Mouse (Mus musculus) E14TG2a.4 (cell line): Measurements from ENCODE around the gene Slc2a9.

Experiments used
- H3K27me3 ChIP-seq: 2 replicates; pipeline ENCODE4 v1.6.1; 2014; ENCODE audit warnings: low read length, control low read depth; ENCODE audit not compliant: insufficient read depth
- H3K36me3 ChIP-seq: 2 replicates; pipeline ENCODE4 v1.6.1; 2014; ENCODE audit warnings: low read length, control low read depth; ENCODE audit not compliant: insufficient read depth
- H3K4me1 ChIP-seq: replicated peaks from 2 replicates; pipeline ENCODE4 v1.6.1; 2014; ENCODE audit warnings: low read depth, low read length, control low read depth
- H3K4me3 ChIP-seq: replicated peaks from 2 replicates; pipeline ENCODE4 v1.5.1; 2014; ENCODE audit warnings: mild to moderate bottlenecking, low read length
- H3K9me3 ChIP-seq: 2 replicates; pipeline ENCODE4 v1.6.1; 2014; ENCODE audit warnings: low read length, control low read depth
- CTCF ChIP-seq: conservative IDR thresholded peaks from 2 replicates; pipeline ENCODE4 v1.5.1; 2014; ENCODE audit warnings: low read length
- NANOG ChIP-seq: IDR thresholded peaks from 2 replicates; pipeline ENCODE4 v1.6.1; 2014; ENCODE audit warnings: borderline replicate concordance, low read length, mixed read lengths
- POU5F1 ChIP-seq: IDR thresholded peaks from 2 replicates; pipeline ENCODE4 v1.6.1; 2014; ENCODE audit warnings: low read length, borderline replicate concordance

Slc2a9 gene

GRCm38 (mm10) chr5:38441088-38441839, 61.7 kb downstream of the Slc2a9 start:
- Histone ChIP-seq H3K36me3 (no peaks in the 10 kb centered on the region), H3K4me3 (no peak overlapping the region), H3K4me1 (peaks cover 2% of the 10 kb centered on the region; the same call in 1 of the 2 replicates), H3K9me3 (peaks cover 31% of the 10 kb centered on the region), H3K27me3 (no peaks in the 10 kb centered on the region; the same call in 1 of the 2 replicates)
- TF ChIP-seq CTCF (no peak), POU5F1 (no peak), NANOG (no peak)

- peaks cover 34% of the 10 kb centered on the region for H3K9me3 ChIP-seq
- peaks cover 4% of the 10 kb centered on the region; the same call in 1 of the 2 replicates for H3K4me1 ChIP-seq
- H3K36me3 ChIP-seq: no peaks in the 10 kb centered on the region
- TF ChIP-seq NANOG: no peak
- no peak for TF ChIP-seq CTCF
- no peak for TF ChIP-seq POU5F1
- no peaks in the 10 kb centered on the region; the same call in 1 of the 2 replicates for H3K27me3 ChIP-seq
- H3K4me3 ChIP-seq: no peak overlapping the region
These were observed 62.5 kb downstream of the Slc2a9 start for GRCm38 (mm10) chr5:38440252-38441005.

GRCm38 (mm10) chr5:38436681-38437080, 66.3 kb downstream of the Slc2a9 start:
- H3K36me3 ChIP-seq: no peaks in the 10 kb centered on the region
- peaks cover 25% of the 10 kb centered on the region for H3K9me3 ChIP-seq
- H3K4me1 ChIP-seq: peaks cover 7% of the 10 kb centered on the region; the same call in 1 of the 2 replicates
- H3K4me3 ChIP-seq: no peak overlapping the region
- TF ChIP-seq POU5F1: no peak
- peak; percentile 26; the same call in 1 of the 2 replicates for TF ChIP-seq CTCF
- no peak for TF ChIP-seq NANOG
- H3K27me3 ChIP-seq: no peaks in the 10 kb centered on the region; the same call in 1 of the 2 replicates

GRCm38 (mm10) chr5:38434875-38435274, 68.1 kb downstream of the Slc2a9 start:
- TF ChIP-seq POU5F1 (no peak), CTCF (no peak), NANOG (no peak)
- H3K4me3 ChIP-seq: no peak overlapping the region

GRCm38 (mm10) chr5:38431201-38431600, 71.7 kb downstream of the Slc2a9 start:
- H3K27me3 ChIP-seq: no peaks in the 10 kb centered on the region; the same call in 1 of the 2 replicates
- H3K4me3 ChIP-seq: no peak overlapping the region
- peaks cover 3% of the 10 kb centered on the region; the same call in 1 of the 2 replicates for H3K9me3 ChIP-seq

More at GRCm38 (mm10) chr5:38434875-38435274, 68.1 kb downstream of the Slc2a9 start:
- Histone ChIP-seq H3K36me3 (no peaks in the 10 kb centered on the region), H3K4me1 (peaks cover 7% of the 10 kb centered on the region; the same call in 1 of the 2 replicates), H3K9me3 (peaks cover 24% of the 10 kb centered on the region), H3K27me3 (no peaks in the 10 kb centered on the region)

GRCm38 (mm10) chr5:38429106-38429505, 73.8 kb downstream of the Slc2a9 start:
- Histone ChIP-seq H3K36me3 (no peaks in the 10 kb centered on the region), H3K9me3 (peaks cover 15% of the 10 kb centered on the region)
- TF ChIP-seq NANOG (no peak), POU5F1 (no peak), CTCF (no peak)

More at GRCm38 (mm10) chr5:38431201-38431600, 71.7 kb downstream of the Slc2a9 start:
- TF ChIP-seq NANOG (no peak), POU5F1 (no peak), CTCF (no peak)
- no peaks in the 10 kb centered on the region for H3K36me3 ChIP-seq
- H3K4me1 ChIP-seq: peaks cover 4% of the 10 kb centered on the region; the same call in 1 of the 2 replicates

GRCm38 (mm10) chr5:38427757-38428156, 75.2 kb downstream of the Slc2a9 start:
- H3K4me3 ChIP-seq: no peak overlapping the region
- TF ChIP-seq POU5F1 (no peak), NANOG (no peak), CTCF (no peak)
- H3K9me3 ChIP-seq: peaks cover 15% of the 10 kb centered on the region
- no peaks in the 10 kb centered on the region; the same call in 1 of the 2 replicates for H3K27me3 ChIP-seq
- H3K4me1 ChIP-seq: peaks cover 5% of the 10 kb centered on the region; the same call in 1 of the 2 replicates
- no peaks in the 10 kb centered on the region for H3K36me3 ChIP-seq

More at GRCm38 (mm10) chr5:38429106-38429505, 73.8 kb downstream of the Slc2a9 start:
- Histone ChIP-seq H3K27me3 (no peaks in the 10 kb centered on the region; the same call in 1 of the 2 replicates), H3K4me1 (0 out of 2 replicates have a peak, but pooled peaks cover 3% of the 10 kb centered on the region), H3K4me3 (no peak overlapping the region)

GRCm38 (mm10) chr5:38425569-38425968, 77.4 kb downstream of the Slc2a9 start:
- Histone ChIP-seq H3K9me3 (peaks cover 24% of the 10 kb centered on the region), H3K4me3 (no peak overlapping the region), H3K36me3 (no peaks in the 10 kb centered on the region), H3K27me3 (no peaks in the 10 kb centered on the region; the same call in 1 of the 2 replicates), H3K4me1 (peaks cover 13% of the 10 kb centered on the region)
- TF ChIP-seq NANOG: no peak
- no peak for TF ChIP-seq CTCF
- no peak for TF ChIP-seq POU5F1

GRCm38 (mm10) chr5:38422426-38422825, 80.5 kb downstream of the Slc2a9 start:
- no peaks in the 10 kb centered on the region for H3K36me3 ChIP-seq
- TF ChIP-seq CTCF (no peak), POU5F1 (no peak), NANOG (no peak)
- peaks cover 34% of the 10 kb centered on the region for H3K9me3 ChIP-seq
- peaks cover 13% of the 10 kb centered on the region for H3K4me1 ChIP-seq
- H3K4me3 ChIP-seq: no peak overlapping the region
- H3K27me3 ChIP-seq: no peaks in the 10 kb centered on the region
